Mouse (Mus musculus) adrenal gland, adult 18-20 months (tissue): Measurements from ENCODE around the gene Mkks. TPM values are rescaled to one million over a fixed set of nuclear protein-coding genes. Genes with fewer than 3 reads are reported as not detected.
A peak's percentile ranks its signal among the peaks of the same experiment; 100 is the strongest.
"Not testable (repeated sequence)": the region's sequence is repeated elsewhere in the genome, so short reads cannot be mapped to it uniquely, and the experiment has no call there.

Source experiments
- DNase-seq, 2 experiments: peaks; one replicate each; pipeline ENCODE4 v3.0.0; 2021 to 2022; ENCODE audit warnings: low spot score in 2 of 2
- long read RNA-seq, 2 experiments: library from polyadenylated mRNA; stranded (forward); transcript quantifications; one replicate each; pipeline ENCODE4 v2.0.0; 2021
- total RNA-seq, 2 experiments: library from RNA; stranded (reverse); gene quantifications; 1 replicate in 1 of 2; 2 replicates in 1 of 2; pipeline ENCODE4 v1.2.3; 2021

Gene Mkks
- 10 to 100 TPM; 15.9 to 18.6 TPM for total RNA-seq
- long read RNA-seq, experiment 1, transcript Mkks-202 (6 exons, 3,178 nt), result major isoform, 26 of 30 reads
- long read RNA-seq, experiment 1, partial matches to known transcripts, result 2 of 30 reads
- long read RNA-seq, experiment 1, other reads (novel, unspliced or antisense), result 2 of 30 reads
- long read RNA-seq, experiment 2, transcript Mkks-202 (6 exons, 3,178 nt), result major isoform, 71 of 92 reads
- long read RNA-seq, experiment 2, partial matches to known transcripts, result 7 of 92 reads
- long read RNA-seq, experiment 2, other reads (novel, unspliced or antisense), result 14 of 92 reads

DNA sequence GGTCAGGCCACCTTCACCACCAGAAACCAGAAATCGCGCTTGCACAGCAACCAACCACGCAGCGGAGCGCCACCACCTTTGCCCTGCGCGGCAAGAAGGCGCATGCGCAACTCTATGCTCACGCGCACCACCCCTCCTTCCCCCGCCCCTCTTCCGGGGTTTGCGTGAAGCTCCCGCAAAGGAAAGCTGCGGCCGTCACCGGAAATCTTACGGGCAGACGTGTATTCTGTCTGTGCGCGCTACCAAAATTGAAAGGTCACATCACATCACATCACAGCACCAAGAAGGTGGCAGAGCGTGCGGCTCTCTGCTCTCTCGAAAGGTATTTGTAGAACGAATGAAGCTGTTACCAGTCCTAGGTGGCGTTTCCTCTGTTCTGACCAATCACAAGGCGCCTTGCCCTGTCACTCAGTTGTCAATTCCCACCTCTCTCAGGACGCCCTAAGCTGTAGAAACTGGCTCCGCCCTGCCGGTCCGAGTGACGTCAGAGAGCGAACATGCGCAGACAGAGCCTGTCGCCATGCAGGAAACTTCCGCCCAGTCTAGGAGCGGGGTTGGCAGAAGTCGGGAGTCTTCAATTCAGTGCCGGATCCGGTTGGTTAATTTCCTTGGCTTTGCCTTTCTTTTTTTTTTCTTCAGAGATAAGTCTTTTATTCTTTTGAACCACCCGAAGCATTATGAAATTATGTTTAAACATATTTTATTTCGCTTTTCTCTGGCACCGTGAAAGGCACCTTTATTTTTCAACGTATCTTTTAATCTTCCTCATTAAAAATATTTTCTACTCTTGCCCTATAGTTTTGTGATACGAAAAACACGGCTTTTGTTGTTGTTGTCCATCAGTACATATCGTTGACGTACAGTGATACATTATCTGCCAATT lies at the start of gene Mkks, which contains the start of the genes Slx4ip and AL731706.1:
Mkks (minus strand) TSS at position 322 of the 883 bp plus-strand sequence.
Slx4ip (plus strand) TSS at position 151 of the 883 bp plus-strand sequence.
AL731706.1 (minus strand) TSS at position 322 of the 883 bp plus-strand sequence.
- DNase-seq, result peak; percentile 96 to 97

DNA sequence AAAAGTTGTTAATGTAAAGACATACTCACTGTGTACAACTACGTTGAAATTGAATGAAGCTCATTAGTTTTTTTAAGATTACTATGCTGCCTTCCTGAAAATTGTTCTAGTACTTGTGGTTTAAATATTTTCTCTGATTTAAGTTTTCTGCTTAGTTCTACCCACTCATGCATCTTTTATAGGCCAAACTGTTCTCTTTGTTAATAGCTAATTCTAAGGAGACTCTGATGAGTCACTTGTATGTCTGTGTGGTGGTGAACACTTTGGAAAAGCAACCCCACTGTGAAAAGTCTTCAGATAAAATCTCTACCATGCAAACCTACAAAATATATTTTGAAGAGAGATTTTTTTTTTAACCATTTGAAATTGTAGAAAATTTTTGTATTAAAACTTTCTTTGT lies 47.1 kb upstream of the Mkks start:
- DNase-seq, result no peak

DNA sequence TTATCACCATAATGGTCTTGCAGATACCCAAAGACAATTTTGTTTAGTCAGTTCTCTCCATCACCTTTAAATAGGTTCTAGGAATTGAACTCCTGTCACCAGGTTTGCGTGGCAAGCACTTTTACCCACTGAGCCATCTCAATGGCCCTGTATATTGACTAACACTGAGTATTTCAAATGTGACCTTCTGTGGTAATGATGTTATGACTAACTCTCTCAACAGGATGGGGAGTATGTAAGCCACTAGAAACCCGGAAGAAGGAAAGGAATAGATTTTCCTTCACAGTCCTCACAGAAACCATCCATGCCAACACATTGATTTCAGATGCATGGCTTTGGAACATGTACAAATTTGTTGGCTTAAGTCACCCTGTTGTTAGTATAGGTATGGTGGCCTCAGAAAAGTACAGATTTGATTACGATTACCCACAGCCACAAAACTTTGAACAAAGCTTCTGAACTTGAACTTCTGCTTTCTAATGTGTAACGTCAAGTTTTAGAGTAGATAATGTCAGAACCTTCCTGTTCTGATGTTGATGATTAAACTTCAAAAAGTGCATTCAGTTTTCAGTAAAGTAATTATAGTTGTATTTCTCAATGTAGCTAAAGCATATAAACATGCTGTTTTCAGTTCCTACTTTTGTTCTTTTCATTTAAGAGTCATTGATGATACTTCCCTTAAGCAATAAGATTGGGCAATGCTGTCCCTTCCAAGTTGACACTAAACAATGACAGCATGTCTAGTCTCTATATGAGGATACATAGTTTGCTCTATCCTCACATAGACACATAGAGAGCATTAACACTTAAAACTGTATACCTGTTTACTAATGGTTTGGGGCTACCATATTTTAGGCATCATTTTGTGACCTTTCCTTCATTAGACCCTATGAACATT lies 45.5 kb upstream of the Mkks start:
- no peak for DNase-seq

DNA sequence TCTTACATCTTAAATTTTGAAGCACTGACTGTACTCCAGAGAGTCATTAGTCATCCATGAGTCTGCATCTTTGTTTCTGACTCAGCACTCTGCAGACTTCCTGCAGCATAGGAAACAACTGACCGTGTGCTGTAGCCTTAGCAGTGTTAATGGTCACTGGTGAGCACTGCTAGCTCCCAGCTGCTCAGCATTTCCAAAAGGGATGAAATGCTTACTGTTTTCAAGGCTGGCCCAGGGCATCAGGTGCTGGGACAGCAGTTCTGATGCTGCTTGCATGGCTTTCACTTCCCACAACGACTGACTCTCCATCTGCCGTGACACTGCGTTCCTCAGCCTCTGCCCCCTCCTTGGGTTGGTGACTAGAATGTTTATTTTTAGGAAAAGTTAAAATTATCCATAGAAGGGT lies 29.8 kb upstream of the Mkks start:
- DNase-seq, result no peak

DNA sequence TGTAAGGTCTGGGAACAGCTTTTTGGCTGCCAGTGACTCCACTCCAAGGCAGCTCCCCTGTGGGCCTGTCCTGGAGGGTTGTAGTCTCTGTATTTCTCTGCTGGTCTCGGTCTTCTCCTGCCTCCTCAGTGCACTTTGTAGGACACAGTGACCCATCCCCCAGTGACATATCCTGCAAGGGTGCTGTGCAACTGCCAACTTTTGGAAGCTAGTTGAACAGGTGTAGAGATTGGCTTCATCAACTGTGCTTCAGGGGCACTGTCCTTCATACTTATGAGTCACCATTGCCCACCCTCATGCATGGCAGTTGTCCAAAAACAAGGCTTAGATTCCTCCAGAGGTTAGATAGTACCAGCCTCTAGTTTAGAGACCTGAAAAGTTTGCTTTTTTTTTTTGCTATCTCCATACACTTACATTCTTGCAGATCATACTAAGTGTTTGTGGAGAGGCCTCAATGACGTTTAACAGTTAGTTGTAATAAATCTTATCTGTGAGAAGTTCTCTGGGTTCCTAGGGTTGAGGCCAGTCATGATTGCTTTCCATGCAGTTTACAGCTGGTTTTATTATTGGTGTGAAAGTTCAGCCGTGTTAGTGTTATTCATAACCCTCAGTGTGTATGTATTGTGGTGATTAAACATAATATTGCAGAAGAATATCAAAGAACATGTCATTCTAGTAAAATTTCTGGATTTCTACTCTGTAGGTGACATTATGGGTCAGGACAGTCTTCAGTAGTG lies 29.2 kb upstream of the Mkks start:
- no peak for DNase-seq

DNA sequence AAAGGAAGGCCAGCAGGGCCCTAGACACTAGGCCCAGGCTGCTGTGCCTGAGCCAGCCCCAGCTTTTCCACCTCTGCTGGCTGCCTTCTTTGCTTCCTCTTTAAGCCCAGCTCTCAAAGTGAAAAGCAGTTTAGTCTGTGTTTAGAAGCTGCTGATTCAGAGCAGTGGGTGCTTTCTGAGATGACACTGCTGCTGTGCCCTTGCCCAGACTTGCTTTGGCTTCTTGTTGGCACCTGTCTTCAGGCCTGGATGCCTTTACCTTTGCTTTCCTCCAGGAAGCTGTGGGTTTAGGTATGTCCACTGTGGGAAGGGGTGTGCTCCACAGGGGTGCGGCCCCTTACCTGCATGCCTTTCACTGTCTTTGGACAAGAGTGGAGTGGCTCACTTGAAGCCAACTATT lies 28.2 kb upstream of the Mkks start:
- DNase-seq, result no peak

DNA sequence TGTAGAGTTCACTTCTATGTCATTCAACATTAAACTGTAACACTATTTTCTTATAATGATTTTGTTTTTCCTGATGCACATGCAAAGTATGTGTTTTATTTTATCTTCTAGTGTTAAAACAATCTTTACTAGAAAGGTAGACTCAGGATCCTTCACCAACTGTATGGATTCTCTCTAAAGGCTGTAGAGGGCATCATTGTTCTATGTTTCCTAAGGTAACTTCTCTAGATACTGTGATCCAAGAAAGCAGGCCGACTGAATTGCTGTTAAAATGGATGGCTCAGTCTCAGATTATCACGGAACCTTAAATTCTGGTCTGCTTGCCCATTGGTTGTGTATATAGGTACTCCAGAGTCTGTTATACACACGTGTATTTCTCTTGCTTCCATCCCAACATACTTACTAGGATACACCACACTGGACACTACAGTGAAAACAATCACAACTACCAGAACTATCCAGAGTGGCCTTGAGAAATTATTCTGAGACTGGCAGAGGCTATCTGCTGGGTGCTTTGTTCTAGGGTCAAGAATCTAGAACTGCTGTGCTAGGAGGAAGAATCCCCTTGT lies 23.2 kb upstream of the Mkks start:
- DNase-seq, result no peak

DNA sequence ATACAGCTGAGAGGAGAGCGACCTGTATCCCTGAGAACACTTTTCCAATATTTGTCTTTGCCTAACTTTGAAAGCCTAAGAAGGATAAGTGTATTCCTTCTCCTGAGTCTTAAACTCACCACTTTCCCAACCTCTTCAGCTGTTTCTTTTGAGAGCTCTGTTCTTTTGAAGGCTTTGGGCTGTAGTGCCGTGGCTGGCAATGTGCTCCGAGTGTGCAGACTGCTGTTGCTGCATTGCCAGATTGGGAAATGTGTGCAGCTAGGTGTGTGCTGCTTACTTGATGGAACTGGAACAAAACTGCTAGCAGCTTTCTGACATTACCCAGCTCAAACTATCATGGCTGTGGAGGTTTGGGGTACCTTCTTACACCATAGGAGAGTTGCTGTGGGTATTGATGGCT lies 21.8 kb upstream of the Mkks start:
- DNase-seq, result no peak

DNA sequence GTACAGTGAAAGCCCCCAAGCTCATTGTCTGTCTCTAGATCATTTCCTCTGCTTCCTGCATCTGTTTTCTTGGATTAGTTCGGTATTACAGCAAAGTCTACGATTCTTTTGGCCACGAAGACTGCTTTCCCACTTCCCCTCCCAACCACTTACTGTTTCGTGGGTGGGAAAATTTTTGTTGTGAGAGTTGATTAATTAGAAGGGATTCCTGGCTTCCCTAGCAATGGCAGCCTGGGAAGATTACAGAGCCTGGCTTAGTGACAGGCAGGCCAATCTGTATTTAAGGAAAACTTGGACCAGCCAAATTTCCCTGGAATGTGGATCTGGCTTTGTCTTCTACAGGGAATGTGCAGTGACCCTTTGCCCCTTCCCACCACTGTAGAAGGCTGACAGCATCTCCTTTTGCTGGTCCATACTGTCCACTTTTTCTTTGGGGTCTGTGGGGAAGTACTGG lies 20.8 kb upstream of the Mkks start:
- DNase-seq, result no peak

DNA sequence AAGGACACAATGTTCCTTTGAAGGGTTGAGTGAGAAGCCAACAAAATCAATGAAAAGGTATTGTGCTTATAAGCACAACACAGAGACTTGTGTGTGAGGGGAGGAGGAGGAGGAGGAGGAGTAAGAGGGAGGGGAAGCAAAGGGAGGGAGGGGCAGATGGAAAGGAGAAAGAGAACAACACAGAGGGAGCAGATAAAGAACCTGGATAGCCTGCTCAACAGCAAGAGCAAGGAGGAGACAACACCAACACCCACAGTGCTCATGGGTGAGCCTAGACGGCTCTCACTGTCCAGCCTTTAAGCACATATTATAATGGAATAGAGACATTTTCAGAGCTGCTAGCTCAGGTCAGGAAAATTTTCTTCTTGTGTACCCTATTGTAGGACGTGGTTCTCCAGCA lies 18.1 kb upstream of the Mkks start:
- no peak for DNase-seq

DNA sequence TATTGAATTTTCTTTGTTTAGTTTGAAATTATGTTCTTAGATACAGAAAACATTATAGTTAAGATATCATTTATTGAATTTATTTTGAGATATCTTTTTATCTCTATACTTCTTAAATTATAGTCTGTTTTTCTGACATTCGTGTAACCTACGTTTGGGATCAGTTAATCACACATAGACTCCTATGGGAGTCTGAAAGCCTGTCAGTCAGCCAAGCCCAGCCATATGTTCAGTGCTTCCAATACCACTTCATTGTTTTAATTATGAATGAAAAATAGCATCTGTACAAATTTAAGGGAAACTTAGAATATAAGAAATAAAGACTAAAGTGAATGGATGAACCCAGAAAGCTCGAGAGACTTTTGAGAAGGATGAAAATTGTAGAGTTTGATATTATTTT lies 17.4 kb upstream of the Mkks start:
- DNase-seq, result no peak

DNA sequence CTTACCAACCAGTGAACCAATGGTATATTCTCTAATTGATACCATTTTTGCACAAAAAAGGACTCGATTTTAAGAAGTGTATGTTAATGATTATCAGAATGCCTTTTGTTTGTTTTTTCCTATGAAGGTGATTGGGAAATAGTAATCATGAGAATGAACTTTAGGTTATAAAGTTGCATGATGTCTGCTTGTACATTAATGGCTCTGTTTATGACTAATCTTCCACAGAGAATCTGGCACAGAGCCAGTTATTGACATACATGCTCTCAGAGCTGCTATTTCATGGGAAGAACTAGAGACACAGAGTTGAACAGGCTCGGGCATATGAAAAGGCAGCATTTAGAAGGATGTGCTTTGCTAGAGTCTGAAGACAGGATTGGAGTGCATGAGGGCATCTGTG lies 4.9 kb upstream of the Mkks start:
- no peak for DNase-seq

DNA sequence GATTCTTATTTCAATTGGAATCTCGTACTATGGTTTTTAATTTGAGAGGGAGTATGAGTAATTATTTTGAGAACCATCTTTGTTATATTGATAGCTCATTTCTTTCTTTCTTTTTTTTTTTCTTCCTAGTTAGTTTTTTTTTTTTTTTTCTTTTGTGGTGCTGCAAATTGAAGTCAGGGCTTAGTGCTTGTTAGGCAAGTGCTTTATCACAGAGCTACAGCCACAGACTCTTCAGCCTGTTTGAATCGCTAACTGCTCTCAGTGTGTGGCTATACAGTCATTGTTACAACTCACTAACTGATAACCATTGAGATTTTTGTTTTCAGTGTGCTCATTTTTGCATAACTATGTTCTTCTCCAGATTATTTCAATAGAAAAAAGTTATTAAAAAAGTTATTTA lies 3.3 kb upstream of the Mkks start:
- DNase-seq, result no peak

DNA sequence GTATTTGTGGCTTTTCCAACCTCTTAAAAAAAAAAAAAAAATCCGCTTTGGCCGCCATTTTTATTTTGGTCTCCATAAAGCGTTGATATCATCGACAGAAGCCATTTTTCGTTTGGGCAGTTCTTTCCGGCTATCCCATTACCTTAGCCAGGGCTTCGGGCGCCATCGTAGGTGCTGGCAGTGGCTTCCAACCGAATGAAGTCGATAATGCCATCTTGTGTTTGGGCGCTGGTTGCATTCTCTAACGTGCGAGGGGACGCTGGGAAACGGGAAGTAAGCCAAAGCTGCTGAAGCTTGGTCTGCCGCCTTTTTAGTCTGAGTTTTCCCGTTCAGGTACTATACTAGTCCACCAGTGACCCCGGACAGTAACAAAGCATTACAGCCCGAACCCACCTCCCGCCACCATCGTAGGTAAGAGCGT lies 772 bp upstream of the Mkks start:
- peak; percentile 82 to 83 for DNase-seq

DNA sequence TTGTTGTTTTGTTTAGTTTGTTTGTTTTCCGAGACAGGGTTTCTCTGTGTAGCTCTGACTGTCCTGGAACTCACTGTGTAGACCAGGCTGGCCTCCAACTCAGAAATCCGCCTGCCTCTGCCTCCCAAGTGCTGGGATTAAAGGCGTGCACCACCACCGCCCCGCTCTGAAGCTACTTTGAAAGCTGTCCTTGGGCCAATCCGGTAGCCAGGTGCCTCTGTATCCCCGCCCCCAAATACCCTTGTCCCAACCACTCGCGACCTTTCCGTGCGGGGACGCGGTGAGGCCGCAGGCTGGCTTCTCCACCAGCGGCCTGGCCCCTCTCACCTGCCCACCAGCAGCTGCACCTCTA lies 497 bp downstream of the Mkks start:
- not testable (repeated sequence) for DNase-seq

DNA sequence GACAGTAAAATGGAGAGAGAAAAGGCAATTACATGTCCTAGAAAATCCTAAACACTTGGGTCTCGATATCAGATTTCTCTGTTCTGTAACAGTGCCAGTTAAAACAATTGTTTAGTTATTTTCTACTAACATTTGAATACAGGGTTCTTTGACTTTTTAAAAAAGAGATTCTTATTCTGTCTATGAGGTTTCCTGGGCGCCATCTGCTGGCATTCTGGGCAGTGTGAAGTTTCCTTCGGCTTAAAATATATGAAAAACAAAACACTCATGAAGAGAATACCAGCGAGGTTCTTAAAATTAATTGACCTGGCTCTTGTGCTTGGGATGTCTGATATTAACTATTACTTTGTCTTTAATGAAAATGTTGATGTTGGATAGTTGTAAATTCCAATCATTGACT lies 4.3 kb downstream of the Mkks start:
- DNase-seq, result no peak

DNA sequence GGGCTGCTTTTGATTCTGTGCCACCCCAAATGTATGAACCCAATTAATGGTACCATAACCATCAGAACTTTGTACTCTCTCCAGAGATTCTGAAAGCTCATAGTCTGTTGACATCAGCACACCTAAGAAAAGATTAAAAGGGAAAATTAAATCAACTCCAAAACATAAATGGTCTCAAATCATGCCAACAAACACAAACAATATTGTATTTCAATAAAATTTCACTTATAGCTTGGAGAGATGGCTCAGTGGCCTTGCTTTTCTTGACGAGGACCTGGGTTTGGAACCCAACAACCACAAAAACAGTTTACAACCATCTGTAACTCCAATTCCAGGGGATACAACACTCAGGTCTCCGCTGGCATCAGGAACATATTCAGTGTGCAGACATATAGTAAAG lies 5.6 kb downstream of the Mkks start, which contains the start of gene AL731706.2:
AL731706.2 (minus strand) TSS at position 101 of the 400 bp plus-strand sequence.
- DNase-seq, result no peak

DNA sequence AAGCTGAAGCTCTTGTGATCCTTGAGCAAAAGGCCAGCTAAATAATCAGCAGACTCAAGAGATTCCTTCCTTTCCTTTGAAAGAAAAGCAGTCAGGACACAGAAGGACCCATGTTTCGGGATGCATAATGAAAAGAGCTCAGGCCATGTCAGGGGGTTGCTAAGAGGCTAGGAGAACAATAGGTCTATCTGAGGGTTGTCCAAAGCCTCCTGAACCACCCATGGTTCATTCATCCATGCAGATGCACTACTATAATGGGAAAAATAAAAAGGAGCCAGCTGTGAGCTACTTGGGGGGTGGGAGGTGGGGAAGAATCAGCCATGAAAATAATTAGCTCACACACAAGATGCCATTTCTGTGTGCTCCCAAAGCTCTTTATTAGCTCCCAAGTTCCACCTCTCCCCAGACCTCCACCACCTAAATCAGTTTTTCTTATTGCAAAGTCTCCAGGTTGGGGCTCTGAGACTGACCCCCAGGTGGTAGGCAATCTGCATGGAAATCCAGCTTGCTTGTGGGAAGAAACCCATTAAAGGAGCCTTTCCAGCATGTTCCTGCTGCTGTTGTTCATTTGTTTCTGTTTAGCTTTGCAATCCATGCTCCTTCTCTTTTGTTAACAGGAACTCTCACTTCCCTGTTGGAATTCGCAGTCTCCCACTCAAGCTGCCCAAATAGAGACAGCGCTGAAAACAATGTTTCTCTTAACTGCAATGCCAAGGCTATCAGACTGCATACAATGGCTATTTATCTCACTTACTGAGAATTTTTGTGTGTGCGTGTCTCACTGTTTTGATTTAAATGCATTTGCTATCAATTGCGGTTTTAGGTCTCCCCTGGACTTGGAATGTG lies 36.4 kb downstream of the Mkks start:
- DNase-seq, result no peak

DNA sequence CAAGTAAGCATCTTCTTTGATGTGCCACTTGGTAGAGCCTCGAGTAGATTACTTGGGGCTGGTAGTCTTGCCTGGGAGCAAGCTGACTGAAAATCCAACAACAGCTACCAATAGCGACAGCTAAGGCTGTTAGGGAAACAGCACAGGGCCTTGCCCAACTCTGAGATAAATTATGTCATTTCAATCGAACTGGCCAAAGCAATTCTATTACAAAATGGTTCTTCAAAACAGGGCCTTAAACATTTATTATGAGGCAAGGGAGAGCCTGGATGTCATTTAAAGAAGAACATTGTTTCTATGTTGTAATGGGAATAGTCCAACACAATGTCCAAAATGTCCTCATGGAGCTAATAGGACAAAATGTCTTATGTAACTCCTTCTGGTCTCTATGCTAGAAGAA lies 40.8 kb downstream of the Mkks start:
- no peak for DNase-seq
